Mouse (Mus musculus): Measurements from ENCODE around the gene Adamts12.
A peak's percentile ranks its signal among the peaks of the same experiment; 100 is the strongest.

Adamts12 gene

DNA sequence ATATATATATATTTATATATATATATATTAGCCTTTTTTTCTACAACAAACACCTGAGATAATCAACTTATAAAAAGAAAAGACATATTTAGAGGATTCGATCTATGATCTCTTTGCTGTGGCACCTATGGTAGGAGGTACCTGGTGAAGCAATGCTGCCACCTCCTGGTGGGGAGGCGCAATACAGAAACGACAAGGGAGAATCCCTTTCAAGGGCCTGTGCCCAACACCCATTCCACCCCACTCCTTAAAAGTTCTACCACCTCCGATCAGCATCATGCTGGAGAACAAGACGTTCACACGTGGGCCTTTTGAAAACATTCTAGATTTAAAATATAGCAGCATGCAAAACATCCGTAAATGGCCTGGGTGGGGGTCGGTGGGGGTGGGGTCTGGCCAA lies 255.9 kb downstream of the Adamts12 start:
- peak; percentile 47 for DNase-seq

DNA sequence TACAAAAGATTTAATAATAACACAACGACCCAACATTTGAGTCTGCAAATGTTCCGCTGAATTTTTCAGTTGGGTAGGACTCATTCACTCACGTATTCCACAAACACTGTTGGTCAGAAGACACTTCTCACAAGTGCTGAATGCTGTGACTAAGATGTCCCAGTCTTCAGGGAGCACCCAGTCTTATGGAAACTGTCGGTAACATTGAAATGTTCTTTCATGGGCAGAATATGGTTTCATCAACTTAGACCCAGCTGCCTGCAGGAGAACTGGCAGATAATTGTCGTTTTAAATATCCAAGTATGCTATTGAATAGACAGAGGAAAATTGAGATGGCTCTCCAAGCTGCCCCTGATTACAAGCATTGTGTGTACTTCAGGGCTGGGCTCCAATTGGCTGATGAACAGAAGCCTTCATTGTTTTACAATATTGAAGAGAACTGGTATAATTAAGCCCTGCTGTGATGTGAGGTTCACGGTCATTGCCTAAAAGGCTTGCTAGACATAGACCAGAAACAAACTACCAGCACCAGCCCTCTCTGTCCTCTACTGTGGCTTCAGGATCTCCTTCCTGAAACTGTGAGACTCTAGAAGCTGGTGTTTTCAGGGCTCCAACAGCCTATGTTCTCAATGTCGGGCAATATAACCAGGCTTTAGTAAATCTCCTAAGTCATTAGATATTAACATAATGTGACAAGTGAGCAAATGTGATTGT lies 275.0 kb downstream of the Adamts12 start:
- no peak for DNase-seq

DNA sequence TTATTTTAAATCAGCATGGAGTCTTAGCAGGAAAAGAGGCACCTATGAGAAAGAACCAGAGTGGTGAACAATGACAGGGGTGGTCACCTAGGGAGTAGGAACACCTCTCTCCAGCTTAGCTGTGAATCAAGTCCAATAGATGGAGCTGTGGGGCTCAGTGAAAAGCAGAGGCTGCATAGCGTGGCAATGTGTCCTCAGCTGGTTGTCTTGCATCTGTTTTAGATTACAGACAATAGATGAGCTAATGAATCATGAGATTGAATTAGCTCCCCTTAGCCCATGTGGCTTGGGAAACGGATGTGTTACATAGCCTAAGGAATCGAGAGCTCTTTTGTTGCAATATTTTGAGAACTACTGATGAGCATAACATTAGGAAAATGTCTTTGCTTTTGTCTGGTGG lies 291.3 kb downstream of the Adamts12 start:
- no peak for DNase-seq

DNA sequence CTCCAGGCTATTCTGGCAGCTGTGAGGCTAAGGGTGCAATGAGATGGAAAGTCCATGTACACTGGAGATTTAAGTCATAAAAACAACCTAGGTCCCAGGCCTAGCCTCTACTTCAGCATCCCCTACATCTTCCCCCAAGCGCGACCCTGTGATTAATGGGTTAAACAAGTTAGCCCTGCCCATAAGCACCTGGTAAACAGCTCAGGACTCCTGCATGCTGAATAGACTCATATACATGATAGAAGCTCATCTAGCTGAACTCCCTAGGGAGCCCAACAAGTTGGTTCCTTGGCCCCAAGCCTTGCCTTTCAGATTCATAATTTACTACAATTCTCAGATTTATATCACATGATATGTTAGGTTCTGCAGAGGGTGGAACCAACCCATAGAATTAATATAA lies 292.9 kb downstream of the Adamts12 start:
- DNase-seq, result no peak

DNA sequence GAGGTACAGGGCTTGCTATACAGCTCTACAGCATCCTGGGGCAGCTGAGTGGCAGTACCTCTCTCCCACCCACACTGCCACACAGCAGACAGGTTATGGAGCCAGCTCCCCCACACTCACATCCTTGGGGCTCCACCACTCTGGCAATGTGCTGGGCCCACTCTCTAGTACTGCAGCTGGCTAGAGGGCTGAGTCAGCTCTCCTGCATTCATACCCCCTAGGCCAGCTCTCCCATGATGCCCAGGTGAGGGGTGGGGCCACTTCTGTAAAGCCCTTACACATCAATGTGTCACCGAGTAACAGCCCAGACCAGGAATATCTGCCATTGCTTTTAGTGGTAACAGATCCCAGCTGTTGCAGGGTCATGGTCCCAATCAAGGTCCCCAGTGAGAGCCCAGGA lies 296.3 kb downstream of the Adamts12 start:
- DNase-seq, result no peak

DNA sequence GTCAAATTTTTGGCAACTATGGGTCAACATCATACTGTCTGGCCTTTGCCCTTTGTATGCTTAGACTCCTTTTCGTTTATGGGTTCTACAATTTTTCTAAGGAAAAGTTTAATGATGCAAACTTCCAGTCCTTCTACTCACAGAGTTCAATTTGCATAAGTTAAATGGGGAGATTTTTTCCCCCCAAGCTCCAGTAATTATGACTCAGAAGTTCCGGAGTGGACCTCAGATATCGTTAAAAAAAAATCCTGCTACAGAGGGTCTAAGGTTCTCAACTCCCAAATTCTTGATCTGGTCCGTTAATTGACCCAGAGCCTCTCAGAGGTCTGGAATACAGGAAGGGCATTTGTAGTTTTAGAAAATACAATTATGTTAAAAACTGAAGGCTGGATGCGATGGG lies 297.2 kb downstream of the Adamts12 start:
- DNase-seq, result no peak

DNA sequence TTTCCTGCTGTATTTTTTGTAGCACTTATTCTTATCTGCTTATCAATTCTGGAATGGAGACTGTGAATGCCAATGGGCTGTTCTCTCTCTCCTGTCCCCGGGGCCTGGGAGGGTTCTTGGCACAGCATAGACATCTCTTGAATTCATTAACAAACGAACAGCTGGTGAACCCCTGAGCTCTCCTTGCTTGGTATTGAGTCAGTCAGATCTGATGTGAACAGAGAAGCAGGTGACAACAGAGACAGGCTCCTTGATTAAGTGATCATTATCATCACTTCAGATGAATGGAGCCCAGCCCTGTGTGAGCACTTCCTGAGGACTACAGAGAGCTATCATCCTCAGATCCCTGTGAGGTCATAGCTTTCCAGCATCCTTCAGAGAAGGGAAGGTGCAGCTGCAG lies 299.5 kb downstream of the Adamts12 start:
- DNase-seq, result no peak

DNA sequence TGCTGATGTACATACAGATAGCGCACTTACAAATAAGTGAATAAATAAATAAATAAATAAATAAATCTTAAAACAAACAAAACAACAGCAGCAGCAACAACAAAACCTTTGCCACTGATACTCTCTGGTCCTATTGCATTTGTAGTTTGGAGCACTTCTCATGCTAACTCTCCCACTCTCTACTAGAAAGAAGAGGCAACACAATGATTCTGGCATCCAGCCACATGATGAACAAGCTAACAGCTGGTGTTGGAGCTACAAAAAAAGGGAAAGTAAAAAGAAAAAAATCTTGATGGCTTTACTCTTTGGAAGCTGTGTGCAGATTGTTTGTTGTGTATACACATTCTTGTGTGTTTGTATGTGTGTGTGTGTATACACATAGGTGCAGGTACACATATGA lies 300.2 kb downstream of the Adamts12 start:
- no peak for DNase-seq

DNA sequence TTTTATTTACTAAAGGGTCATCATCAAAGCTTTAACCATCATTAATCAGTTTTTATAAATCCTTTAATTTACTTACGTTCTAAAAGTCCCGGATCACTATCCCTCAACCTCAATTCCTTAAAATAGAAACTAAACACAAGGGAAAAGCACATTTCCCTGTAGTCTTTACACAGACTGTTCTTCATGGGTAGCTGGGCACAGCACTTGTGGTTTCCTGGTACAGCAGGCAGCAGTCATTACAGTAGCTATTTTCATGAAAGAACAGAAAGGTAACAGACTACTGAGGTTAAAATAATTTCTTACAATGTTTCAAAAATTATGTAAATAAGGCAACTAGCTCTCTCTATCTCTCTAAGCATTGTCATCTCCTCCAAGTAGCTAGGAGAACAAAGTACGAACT lies 305.0 kb downstream of the Adamts12 start:
- no peak for DNase-seq

DNA sequence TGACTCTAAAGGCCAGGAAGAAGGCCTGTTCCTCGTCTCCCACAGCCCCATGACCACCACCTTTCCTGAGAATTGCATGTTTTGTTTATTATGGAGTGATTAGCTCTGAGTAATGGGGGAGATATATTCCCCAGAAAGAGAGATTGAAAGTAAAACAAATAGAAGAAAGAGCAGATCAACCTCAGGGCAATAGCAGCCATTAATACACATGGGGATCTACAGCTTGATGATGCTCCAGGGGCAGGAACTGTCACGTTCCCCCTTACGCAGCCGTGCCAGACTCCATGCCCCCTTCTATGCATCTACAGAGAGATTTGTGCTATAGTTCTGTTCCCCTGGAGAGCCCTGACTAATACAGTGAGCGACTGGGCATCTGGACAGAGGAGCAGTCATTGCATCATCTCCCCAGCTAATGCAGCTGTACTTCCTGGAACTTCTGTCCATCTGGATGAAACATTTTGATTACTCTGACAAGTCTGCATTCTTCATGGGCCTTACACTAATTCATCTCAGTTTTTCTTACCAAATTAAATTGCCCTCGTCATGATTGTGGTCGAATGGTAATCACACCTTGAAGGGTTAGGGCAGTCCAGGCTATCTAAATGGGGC lies 306.0 kb downstream of the Adamts12 start:
- DNase-seq, result no peak

DNA sequence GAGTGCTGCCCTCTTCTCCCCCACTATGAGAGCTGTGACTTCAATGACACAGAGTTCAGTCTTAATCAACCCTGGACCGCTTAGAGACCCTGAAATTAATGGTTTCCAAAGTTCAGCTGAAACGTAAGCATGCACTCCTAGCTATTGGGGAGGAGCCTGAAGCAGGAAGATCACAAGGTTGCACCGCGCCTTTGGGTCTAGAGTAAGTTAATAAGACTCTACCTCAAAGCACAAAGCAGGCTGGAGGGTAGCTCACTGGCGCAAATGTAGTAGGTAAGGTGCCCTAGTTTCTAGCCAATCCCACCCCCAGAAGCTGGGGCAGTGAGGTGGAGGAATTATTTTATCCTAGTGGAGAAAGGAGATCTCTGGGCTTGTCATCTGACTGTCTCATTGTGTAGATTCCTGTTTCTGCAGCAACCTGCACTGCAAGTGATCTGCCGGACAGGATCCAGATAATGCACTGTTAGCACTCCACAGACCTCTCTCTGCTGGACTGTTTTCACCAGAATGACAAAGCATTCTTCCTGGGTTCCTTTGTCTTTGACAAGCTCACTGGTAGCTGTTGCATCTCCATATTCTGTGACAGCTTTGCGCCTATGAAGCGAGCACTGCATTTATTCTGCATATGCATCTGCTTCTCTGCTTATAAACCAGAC lies 315.0 kb downstream of the Adamts12 start:
- no peak for DNase-seq

DNA sequence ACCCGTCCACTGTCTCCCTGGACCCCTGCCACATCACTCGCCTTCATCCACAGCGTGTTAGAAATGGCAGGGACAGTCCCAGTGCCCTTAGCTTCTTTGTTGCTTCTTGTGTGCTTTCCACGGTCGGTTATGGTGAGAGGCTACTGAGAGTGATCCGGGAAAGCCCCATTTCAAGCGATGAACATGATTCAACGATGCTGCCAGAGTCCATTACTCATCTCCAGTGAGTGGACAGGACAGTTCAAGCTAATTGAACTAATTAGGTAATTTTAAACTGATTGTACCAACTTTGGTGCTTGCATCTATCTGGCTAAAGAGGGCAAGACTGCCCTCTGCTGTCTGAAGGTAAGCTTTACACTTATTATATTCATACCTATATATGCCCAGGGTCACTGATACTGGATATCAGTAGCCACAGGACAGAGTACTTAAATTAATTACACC lies 315.5 kb downstream of the Adamts12 start:
- DNase-seq, result no peak

DNA sequence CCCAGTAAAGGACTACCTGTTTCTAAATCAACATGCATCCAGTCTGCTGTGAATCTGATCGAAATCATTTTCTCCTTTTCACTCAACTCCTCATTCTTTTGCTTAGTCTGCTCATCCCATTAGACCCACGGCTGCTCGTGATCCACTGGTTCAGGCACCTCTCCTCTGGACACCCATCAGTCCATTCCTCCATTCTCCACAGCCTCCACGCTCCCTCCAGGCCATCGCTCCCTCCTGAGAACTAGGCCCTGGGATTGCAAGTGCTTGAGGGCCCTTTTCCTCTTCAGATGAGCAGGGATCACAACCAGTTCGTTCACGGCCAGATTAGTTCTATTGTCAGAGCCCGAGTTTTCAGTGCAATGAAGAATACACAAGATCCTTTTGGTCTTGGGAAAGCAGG lies 316.0 kb downstream of the Adamts12 start:
- no peak for DNase-seq

DNA sequence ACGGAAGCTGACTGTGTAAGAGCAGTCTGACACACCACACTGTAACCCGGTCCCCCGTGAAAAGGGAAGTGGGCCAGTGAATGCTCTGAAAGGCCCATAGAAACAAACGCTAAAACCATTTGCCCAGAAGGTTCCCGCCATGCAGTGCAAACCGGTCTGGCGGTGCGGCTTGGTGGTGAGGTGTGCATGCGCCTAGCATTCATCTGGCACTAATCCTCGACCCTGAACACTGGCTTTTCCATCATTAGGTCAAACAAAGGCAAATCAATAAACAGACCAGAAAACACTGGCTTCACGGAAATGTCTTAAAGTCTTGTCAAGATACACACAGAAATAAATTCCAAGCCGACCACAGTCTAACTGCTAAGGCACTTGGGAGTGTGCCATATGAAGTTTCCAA lies 318.0 kb downstream of the Adamts12 start:
- DNase-seq, result no peak

DNA sequence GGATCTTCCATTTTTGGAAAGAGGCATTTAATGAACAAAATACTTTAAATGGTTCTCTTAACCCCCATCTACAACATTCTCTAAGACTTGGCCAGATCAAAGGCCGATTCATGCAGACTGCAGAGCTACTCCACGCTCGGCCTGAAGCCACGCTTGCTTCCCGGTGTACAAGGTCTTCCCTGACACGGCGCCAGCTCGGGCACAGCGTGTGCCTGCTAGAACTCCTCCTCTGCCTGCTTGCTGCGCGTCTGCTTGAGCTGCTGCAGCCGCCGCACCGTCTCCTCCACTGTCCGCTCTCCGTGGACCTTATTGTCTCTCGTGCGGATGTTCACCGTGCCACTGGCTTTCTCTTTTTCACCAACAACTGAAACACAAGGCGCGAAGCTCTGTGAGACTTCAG lies 319.2 kb downstream of the Adamts12 start:
- no peak for DNase-seq

DNA sequence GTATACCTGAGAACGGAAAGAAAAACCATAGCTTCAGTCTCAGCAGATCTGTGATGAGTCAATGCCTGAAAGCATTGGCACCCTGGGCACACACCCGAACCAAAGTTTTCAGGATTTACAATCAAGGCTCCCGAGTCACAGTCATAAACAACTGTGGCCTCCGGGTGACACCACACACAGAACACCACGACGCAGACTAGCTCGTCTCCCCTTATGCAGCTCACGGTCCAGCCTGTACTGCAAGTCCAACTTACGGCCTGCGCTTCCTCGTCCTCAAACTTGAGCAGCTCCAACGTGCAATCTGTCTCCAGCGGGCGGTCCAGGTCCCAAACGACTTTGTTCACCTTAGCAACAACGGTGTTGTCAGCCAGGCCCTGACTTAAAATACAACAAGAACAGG lies 328.3 kb downstream of the Adamts12 start:
- DNase-seq, result no peak

DNA sequence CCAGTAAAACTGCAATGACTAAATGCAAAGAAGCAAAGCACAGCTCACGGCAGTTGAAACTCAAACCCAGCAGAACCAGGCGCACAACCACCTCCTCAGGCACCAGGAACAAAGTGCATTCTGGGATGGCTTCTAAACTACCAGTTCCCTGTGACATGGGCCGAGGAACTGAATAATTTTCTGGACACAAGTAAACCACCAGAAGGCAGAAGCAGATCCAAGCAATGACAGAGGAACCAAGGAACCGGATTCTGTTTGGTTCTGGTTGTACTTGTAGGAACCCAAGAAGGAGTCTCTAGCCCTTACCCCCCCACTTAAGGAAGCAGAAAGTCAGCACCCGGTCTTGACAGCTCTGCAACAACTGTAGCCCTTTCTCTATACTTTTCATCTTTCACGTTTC lies 331.8 kb downstream of the Adamts12 start:
- DNase-seq, result no peak
